Mouse (Mus musculus): ENCODE measurements at regions not wholly inside any gene's neighbourhood (a gene's known extent, or its start where the extent isn't known, plus 50 kb on each side); places are given as distances from the start of the nearest gene placed in this dataset.
A peak's percentile ranks its signal among the peaks of the same experiment; 100 is the strongest.

DNA sequence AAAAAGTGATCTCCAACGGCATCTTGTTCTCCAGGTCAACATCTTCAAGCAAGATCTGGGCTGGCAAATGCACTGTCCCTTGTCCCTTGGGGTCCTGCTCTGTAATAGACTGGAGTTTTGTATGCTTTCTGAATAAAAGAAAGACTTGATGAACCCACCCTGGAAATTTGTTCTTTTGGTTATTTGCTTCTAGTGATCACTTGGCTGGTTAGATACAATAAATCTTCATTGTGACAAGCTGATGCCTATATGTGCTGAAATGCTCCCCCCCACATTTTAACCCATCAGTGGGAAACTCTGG is 65.0 kb downstream of the Dmac1 start:
- H3K4me2 ChIP-seq (replicated peaks): no peak overlapping the region
- WGBS: 23% methylated on average over 1 of the region's 1 CpGs
- H3K27me3 ChIP-seq: no peaks in the 10 kb centered on the region
- H3K36me3 ChIP-seq: no peaks in the 10 kb centered on the region
- no peak overlapping the region for H3K9ac ChIP-seq
- H3K4me3 ChIP-seq: no peak overlapping the region
- peaks cover 4% of the 10 kb centered on the region; the same call in 1 of the 2 replicates for H3K4me1 ChIP-seq
- peak; percentile 69 for ATAC-seq (ENCODE audit: low FRiP score)
- peak overlapping the region; percentile 69 for H3K27ac ChIP-seq
- no peaks in the 10 kb centered on the region for H3K9me3 ChIP-seq (replicated peaks)

DNA sequence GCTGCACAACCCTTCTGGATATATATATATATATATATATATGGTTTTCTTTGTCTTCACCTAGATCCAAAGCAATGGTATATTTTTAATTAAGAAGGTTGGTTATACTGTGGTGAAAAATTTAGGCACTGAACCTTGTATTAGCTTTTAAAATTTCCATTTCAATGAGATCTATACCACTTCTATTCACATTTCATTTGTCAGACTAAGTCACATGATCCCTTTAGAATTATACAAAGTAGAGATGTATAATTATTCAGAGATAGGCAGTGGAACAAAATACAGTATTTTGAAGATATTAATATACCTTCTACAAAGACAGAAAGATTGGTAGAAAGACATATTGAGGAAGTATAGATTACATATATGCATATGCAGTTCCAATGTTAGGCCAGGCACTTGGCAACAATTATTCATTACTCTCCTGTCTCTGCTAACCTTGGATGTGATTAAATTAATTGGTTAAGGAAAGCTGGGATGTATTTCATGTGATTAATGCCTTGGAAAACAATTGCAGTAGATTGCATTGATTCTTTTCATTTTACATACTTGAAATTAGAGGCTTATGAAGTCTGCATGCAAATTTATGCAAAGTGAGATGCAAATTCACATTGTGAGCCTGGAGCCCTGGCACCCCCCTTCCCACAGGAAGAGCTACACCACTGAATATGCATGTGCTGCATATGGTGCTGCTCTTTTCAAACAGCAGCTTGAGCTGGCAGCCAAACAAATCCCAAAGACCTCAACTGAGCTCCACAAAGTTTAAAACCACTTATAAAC is 65.5 kb downstream of the Dmac1 start:
- H3K4me1 ChIP-seq: peaks cover 4% of the 10 kb centered on the region; the same call in 1 of the 2 replicates
- no peak overlapping the region for H3K4me2 ChIP-seq (replicated peaks)
- H3K27me3 ChIP-seq: no peaks in the 10 kb centered on the region
- H3K4me3 ChIP-seq: no peak overlapping the region
- H3K27ac ChIP-seq: peak overlapping the region; percentile 69
- peak; percentile 97 for ATAC-seq (ENCODE audit: low FRiP score)
- no peaks in the 10 kb centered on the region for H3K9me3 ChIP-seq (replicated peaks)
- H3K9ac ChIP-seq: no peak overlapping the region
- H3K36me3 ChIP-seq: no peaks in the 10 kb centered on the region
